Mouse (Mus musculus) CH12.LX (cell line): Measurements from ENCODE around the gene Ptpn14. TPM values are rescaled to one million over a fixed set of nuclear protein-coding genes. Genes with fewer than 3 reads are reported as not detected.

Experiments used
- DNase-seq: peaks from one replicate; pipeline ENCODE4 v3.0.0-alpha.2; 2013; ENCODE audit errors: extremely low read depth
- H3K27ac ChIP-seq: 2 replicates; pipeline ENCODE4 v1.5.1; 2012; ENCODE audit warnings: low read depth, mild to moderate bottlenecking, control low read depth, moderate library complexity; ENCODE audit not compliant: insufficient read depth
- H3K27me3 ChIP-seq: replicated peaks from 2 replicates; pipeline ENCODE3; 2012; ENCODE audit warnings: inconsistent platforms
- H3K36me3 ChIP-seq, 2 experiments: replicated peaks in 1 of 2; 2 replicates each; pipeline versions ENCODE3 to v1.6.1; 2012; ENCODE audit warnings: inconsistent platforms in 1 of 2, low read length in 1 of 2, mild to moderate bottlenecking in 1 of 2, mixed read lengths in 1 of 2, moderate library complexity in 1 of 2; ENCODE audit not compliant: control insufficient read depth in 1 of 2, insufficient read depth in 1 of 2
- H3K4me1 ChIP-seq, 2 experiments: 2 replicates each; pipeline ENCODE4 v1.6.1; 2012; ENCODE audit warnings: inconsistent platforms in 1 of 2, moderate library complexity in 1 of 2; ENCODE audit not compliant: insufficient read depth in 2 of 2, control insufficient read depth in 1 of 2
- H3K4me2 ChIP-seq: 2 replicates; pipeline ENCODE4 v1.6.1; 2012; ENCODE audit warnings: low read depth, mild to moderate bottlenecking, control low read depth; ENCODE audit not compliant: poor library complexity, insufficient read depth, severe bottlenecking
- H3K4me3 ChIP-seq, 3 experiments: fragments of 150-350 bp in 1 of 3; sonication (generic) in 1 of 3; replicated peaks in 1 of 3; 2 replicates each; pipeline versions ENCODE3 to v1.5.1; 2011 to 2012; ENCODE audit warnings: low read depth in 2 of 3, low read length in 2 of 3, mild to moderate bottlenecking in 2 of 3, moderate library complexity in 2 of 3, control low read depth in 1 of 3, improper control_type of control experiment in 1 of 3, inconsistent platforms in 1 of 3, mixed read lengths in 1 of 3; ENCODE audit not compliant: poor library complexity in 1 of 3
- H3K79me2 ChIP-seq: replicated peaks from 2 replicates; pipeline ENCODE4 v1.6.1; 2012; ENCODE audit warnings: mild to moderate bottlenecking, moderate library complexity; ENCODE audit not compliant: control insufficient read depth, poor library complexity, insufficient read depth, severe bottlenecking; ENCODE audit errors: extremely low read depth
- H3K9ac ChIP-seq: 2 replicates; pipeline ENCODE4 v1.6.1; 2012; ENCODE audit warnings: low read depth, mild to moderate bottlenecking, control low read depth, moderate library complexity; ENCODE audit not compliant: insufficient read depth
- H3K9me3 ChIP-seq: replicated peaks from 2 replicates; pipeline ENCODE3; 2012; ENCODE audit warnings: low read length, inconsistent platforms, mixed read lengths
- BHLHE40 ChIP-seq: IDR thresholded peaks from 2 replicates; pipeline ENCODE4 v1.6.1; 2011; ENCODE audit warnings: mild to moderate bottlenecking, low read depth, low read length, improper control_type of control experiment
- CHD1 ChIP-seq: IDR thresholded peaks from 2 replicates; pipeline ENCODE4 v1.6.1; 2012; ENCODE audit warnings: low read depth, low read length, improper control_type of control experiment, inconsistent platforms
- GABPA ChIP-seq: IDR thresholded peaks from 2 replicates; pipeline ENCODE4 v1.6.1; 2012; ENCODE audit warnings: low read depth, low read length, improper control_type of control experiment, inconsistent platforms; ENCODE audit not compliant: insufficient replicate concordance
- HCFC1 ChIP-seq: IDR thresholded peaks from 2 replicates; pipeline ENCODE4 v1.6.1; 2012; ENCODE audit warnings: low read depth, mild to moderate bottlenecking, inconsistent platforms, low read length, improper control_type of control experiment
- JUND ChIP-seq: conservative IDR thresholded peaks from 2 replicates; pipeline ENCODE4 v1.6.1; 2011; ENCODE audit warnings: low read depth, low read length, improper control_type of control experiment
- MAZ ChIP-seq: IDR thresholded peaks from 2 replicates; pipeline ENCODE4 v1.6.1; 2012; ENCODE audit warnings: low read depth, mild to moderate bottlenecking, inconsistent platforms, low read length, improper control_type of control experiment, moderate library complexity
- MXI1 ChIP-seq: IDR thresholded peaks from 2 replicates; pipeline ENCODE4 v1.6.1; 2011; ENCODE audit warnings: mild to moderate bottlenecking, low read depth, low read length, improper control_type of control experiment
- PAX5 ChIP-seq: IDR thresholded peaks from 2 replicates; pipeline ENCODE4 v1.6.1; 2012; ENCODE audit warnings: low read length, inconsistent platforms, mixed read lengths
- POLR2AphosphoS2 ChIP-seq: IDR thresholded peaks from 2 replicates; pipeline ENCODE4 v1.6.1; 2011; ENCODE audit warnings: low read depth, low read length, improper control_type of control experiment
- SIN3A ChIP-seq: IDR thresholded peaks from 2 replicates; pipeline ENCODE4 v1.6.1; 2012; ENCODE audit warnings: low read length, improper control_type of control experiment, inconsistent platforms
- SMC3 ChIP-seq: IDR thresholded peaks from 2 replicates; pipeline ENCODE4 v1.6.1; 2011; ENCODE audit warnings: low read depth, low read length, improper control_type of control experiment
- TCF12 ChIP-seq: IDR thresholded peaks from 2 replicates; pipeline ENCODE4 v1.6.1; 2014; ENCODE audit warnings: low read depth, mild to moderate bottlenecking, inconsistent platforms, low read length, improper control_type of control experiment
- USF1 ChIP-seq: IDR thresholded peaks from 2 replicates; pipeline ENCODE4 v1.6.1; 2014; ENCODE audit warnings: low read depth, mild to moderate bottlenecking, inconsistent platforms, low read length, improper control_type of control experiment
- USF2 ChIP-seq: conservative IDR thresholded peaks from 2 replicates; pipeline ENCODE4 v1.6.1; 2011; ENCODE audit warnings: low read depth, low read length, improper control_type of control experiment
- ZC3H11A ChIP-seq: IDR thresholded peaks from 2 replicates; pipeline ENCODE4 v1.6.1; 2012; ENCODE audit warnings: low read depth, mild to moderate bottlenecking, inconsistent platforms, low read length, improper control_type of control experiment
- ZKSCAN1 ChIP-seq: IDR thresholded peaks from 2 replicates; pipeline ENCODE4 v1.6.1; 2012; ENCODE audit warnings: low read depth, inconsistent platforms, low read length, improper control_type of control experiment, borderline replicate concordance
- ZMIZ1 ChIP-seq: IDR thresholded peaks from 2 replicates; pipeline ENCODE4 v1.6.1; 2012; ENCODE audit warnings: low read depth, mild to moderate bottlenecking, inconsistent platforms, low read length, improper control_type of control experiment
- ZNF384 ChIP-seq: IDR thresholded peaks from 2 replicates; pipeline ENCODE4 v1.6.1; 2012; ENCODE audit warnings: low read depth, low read length, improper control_type of control experiment, inconsistent platforms
- dilution Hi-C: fragments of 300-500 bp; cut with MboI; formaldehyde crosslinking; loops from 2 replicates; pipeline ENCODE4 v1.14.3; 2020; ENCODE audit warnings: low sequenced_read_pairs; ENCODE audit not compliant: extremely low pct_unique_long_range_greater_than_20kb, extremely low pct_ligation_motif_present
- in situ Hi-C: fragments of 300-500 bp; cut with MboI; formaldehyde crosslinking; loops from 3 replicates; pipeline ENCODE4 v1.14.3; 2019; ENCODE audit warnings: low sequenced_read_pairs, low pct_ligation_motif_present, low pct_unique_long_range_greater_than_20kb, mixed read lengths
- polyA plus RNA-seq: library from polyadenylated mRNA; unstranded; fragments of >175 nt; gene quantifications from 2 replicates; pipeline ENCODE4 v1.2.1, GENCODE M21; 2012; ENCODE audit warnings: low read depth; ENCODE audit not compliant: insufficient read length
- total RNA-seq, 2 experiments: library from RNA; depleted of rRNA; stranded (reverse); fragments of 300-350 nt in 1 of 2; fragments of >200 nt in 1 of 2; gene quantifications; 2 replicates each; pipeline ENCODE4 v1.2.3; 2012 to 2014

The Ptpn14 gene
- total and polyA plus RNA-seq, 3 experiments: under 0.01 to 0.10 TPM; not detected in 1

DNA sequence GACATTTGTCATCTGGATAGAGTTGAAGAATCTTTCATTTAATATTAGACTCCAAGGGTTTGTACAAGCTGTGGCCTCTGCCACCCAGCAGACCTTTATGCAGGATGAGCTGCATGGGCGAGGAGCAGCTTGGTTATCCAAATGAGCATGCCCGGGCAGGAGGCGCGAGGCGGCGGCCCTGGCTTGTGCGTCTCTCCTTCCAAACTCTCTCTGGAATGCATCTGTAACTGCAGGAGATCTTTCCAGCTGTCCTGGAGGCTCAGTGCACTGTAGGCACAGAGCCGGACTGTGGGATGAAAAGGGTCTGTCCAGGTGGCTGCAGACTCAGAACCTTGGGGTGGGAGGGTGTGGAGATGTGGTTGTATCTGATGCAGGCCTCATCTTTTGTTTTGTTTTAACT, 27.0 kb downstream of the Ptpn14 start:
- TF ChIP-seq USF1 (no peak), POLR2AphosphoS2 (no peak), MAZ (no peak), CHD1 (no peak), HCFC1 (no peak)
- Histone ChIP-seq H3K79me2 (no peaks in the 10 kb centered on the region), H3K27ac (no peak overlapping the region), H3K4me3 (no peak overlapping the region), H3K4me1 (peaks cover 0 to 7% of the 10 kb centered on the region in 2 experiments; a peak in 1 of 4 replicates), H3K36me3 (no peaks in the 10 kb centered on the region), H3K27me3 (no peaks in the 10 kb centered on the region), H3K9me3 (no peaks in the 10 kb centered on the region), H3K4me2 (no peak overlapping the region), H3K9ac (no peak overlapping the region)
- dilution Hi-C loops: no loop called here
- in situ Hi-C loops: no loop called here
- no peak for DNase-seq

DNA sequence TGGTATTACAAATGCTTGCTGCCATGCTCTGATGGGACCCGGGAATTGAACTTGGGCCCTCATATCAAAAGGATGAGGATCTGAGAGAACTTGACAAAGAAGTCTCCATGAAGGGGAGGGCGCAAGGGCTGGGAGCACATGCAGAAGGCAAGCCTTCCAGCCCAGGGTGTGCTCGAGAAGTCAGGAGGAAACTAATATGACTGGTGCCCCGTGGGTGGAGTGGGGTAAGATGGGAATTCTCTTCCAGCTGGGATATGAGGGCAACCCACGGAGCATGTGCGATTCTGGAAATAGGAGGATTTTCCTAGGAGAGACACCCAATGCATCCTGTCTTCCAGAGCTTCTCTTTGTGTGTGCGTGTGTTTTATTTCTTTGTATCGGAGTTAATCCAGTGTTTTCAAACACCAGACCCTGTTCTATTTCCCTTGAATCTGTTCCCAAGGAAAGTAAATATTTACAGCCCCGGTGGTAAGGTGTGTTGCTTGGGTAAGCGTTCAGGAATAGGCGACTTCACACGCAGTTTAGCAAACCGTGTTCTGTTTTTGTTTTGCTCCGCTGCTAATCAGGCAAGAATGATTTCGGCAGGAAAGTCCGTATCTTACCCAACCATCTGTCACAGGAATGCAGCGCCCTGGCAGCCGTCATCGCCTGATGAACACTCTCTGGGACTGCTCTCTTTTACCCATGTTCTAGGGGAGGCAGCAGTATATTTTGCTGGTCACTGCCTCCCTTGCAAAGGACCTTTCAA, 28.4 kb downstream of the Ptpn14 start:
- no peaks in the 10 kb centered on the region for H3K36me3 ChIP-seq
- no peaks in the 10 kb centered on the region for H3K79me2 ChIP-seq
- in situ Hi-C loops: no loop called here
- TF ChIP-seq ZC3H11A: no peak
- TF ChIP-seq BHLHE40: no peak
- no peak for TF ChIP-seq JUND
- no peak for TF ChIP-seq ZMIZ1
- no peak for TF ChIP-seq SIN3A
- no peak for TF ChIP-seq SMC3
- TF ChIP-seq GABPA: no peak
- TF ChIP-seq ZKSCAN1: no peak
- no peak for TF ChIP-seq ZNF384
- TF ChIP-seq TCF12: no peak
- TF ChIP-seq PAX5: no peak
- TF ChIP-seq MXI1: no peak
- TF ChIP-seq USF1: no peak
- TF ChIP-seq USF2: no peak
- H3K4me2 ChIP-seq: no peak overlapping the region
- DNase-seq: no peak
- H3K9me3 ChIP-seq: no peaks in the 10 kb centered on the region
- H3K27me3 ChIP-seq: no peaks in the 10 kb centered on the region
- no peak overlapping the region for H3K27ac ChIP-seq
- no peak overlapping the region for H3K9ac ChIP-seq
- H3K4me1 ChIP-seq: peaks cover 0 to 11% of the 10 kb centered on the region in 2 experiments; a peak in 2 of 4 replicates
- dilution Hi-C loops: no loop called here
- H3K4me3 ChIP-seq: no peak overlapping the region
